Mouse (Mus musculus): ENCODE measurements around the gene Tox2. TPM values are rescaled to one million over a fixed set of nuclear protein-coding genes. Genes with fewer than 3 reads are reported as not detected.

Tox2 gene
- 16.5 and 19.2 TPM in 2 replicates for polyA plus RNA-seq (2014; fragmentation: Nextera tagmentation; extraction: Ambion mirVana)

- WGBS = under 1% methylated on average over 65 of the region's 79 CpGs
- H3K27ac ChIP-seq (ENCODE audit: low read depth, low read length) = no peak within 1 kb of the TSS
- H3K27me3 ChIP-seq (replicated peaks; ENCODE audit: control insufficient read depth, insufficient read depth, low read length) = peaks cover 3% of the 10 kb centered on the region; the same call in 1 of the 2 replicates
- H3K9me3 ChIP-seq (replicated peaks; ENCODE audit: control insufficient read depth, low read length) = peaks cover 6% of the 10 kb centered on the region; the same call in 1 of the 2 replicates
- H3K4me2 ChIP-seq (ENCODE audit: low read length) = peak within 1 kb of the TSS; percentile 81
- ATAC-seq (peak; percentile 86), DNase-seq (ENCODE audit: low spot score) (peak; percentile 78)
- peak within 1 kb of the TSS; percentile 55 for H3K4me3 ChIP-seq (ENCODE audit: low read depth, low read length)
- no peaks in the 10 kb centered on the region for H3K36me3 ChIP-seq (ENCODE audit: control insufficient read depth, insufficient read depth, low read length)
- peaks cover 3% of the 10 kb centered on the region; the same call in 1 of the 2 replicates for H3K4me1 ChIP-seq (ENCODE audit: control insufficient read depth, insufficient read depth, low read length)
- peak within 1 kb of the TSS; percentile 72 for H3K9ac ChIP-seq (ENCODE audit: low read length)
These were observed at the start of gene Tox2 for GRCm38 (mm10) chr2:163202884-163203634. Gene Tox2, plus strand, starts transcription at chr2:163203125.

GRCm38 (mm10) chr2:163154673-163155072 lies 48.3 kb upstream of the Tox2 start:
- ATAC-seq (no peak), DNase-seq (ENCODE audit: low spot score) (no peak)
- H3K4me2 ChIP-seq (ENCODE audit: low read length) = no peak overlapping the region
- no peaks in the 10 kb centered on the region for H3K36me3 ChIP-seq (ENCODE audit: control insufficient read depth, insufficient read depth, low read length)
- no peak overlapping the region for H3K4me3 ChIP-seq (ENCODE audit: low read depth, low read length)
- H3K4me1 ChIP-seq (ENCODE audit: control insufficient read depth, insufficient read depth, low read length) = peaks cover 8% of the 10 kb centered on the region; the same call in 1 of the 2 replicates
- WGBS = 90% methylated on average over 8 of the region's 8 CpGs
- H3K27me3 ChIP-seq (replicated peaks; ENCODE audit: control insufficient read depth, insufficient read depth, low read length) = no peaks in the 10 kb centered on the region
- H3K27ac ChIP-seq (ENCODE audit: low read depth, low read length) = no peak overlapping the region
- H3K9ac ChIP-seq (ENCODE audit: low read length) = no peak overlapping the region
- no peaks in the 10 kb centered on the region for H3K9me3 ChIP-seq (replicated peaks; ENCODE audit: control insufficient read depth, low read length)

GRCm38 (mm10) chr2:163158979-163159378 lies 43.9 kb upstream of the Tox2 start:
- 89% methylated on average over 9 of the region's 9 CpGs for WGBS
- DNase-seq (ENCODE audit: low spot score) (no peak), ATAC-seq (no peak)
- H3K36me3 ChIP-seq (ENCODE audit: control insufficient read depth, insufficient read depth, low read length) = no peaks in the 10 kb centered on the region
- no peak overlapping the region for H3K9ac ChIP-seq (ENCODE audit: low read length)
- H3K4me1 ChIP-seq (ENCODE audit: control insufficient read depth, insufficient read depth, low read length) = no peaks in the 10 kb centered on the region
- H3K4me2 ChIP-seq (ENCODE audit: low read length) = no peak overlapping the region
- no peaks in the 10 kb centered on the region for H3K27me3 ChIP-seq (replicated peaks; ENCODE audit: control insufficient read depth, insufficient read depth, low read length)
- H3K9me3 ChIP-seq (replicated peaks; ENCODE audit: control insufficient read depth, low read length) = no peaks in the 10 kb centered on the region
- no peak overlapping the region for H3K4me3 ChIP-seq (ENCODE audit: low read depth, low read length)
- no peak overlapping the region for H3K27ac ChIP-seq (ENCODE audit: low read depth, low read length)

- no peak overlapping the region for H3K27ac ChIP-seq (ENCODE audit: low read depth, low read length)
- H3K27me3 ChIP-seq (replicated peaks; ENCODE audit: control insufficient read depth, insufficient read depth, low read length) = no peaks in the 10 kb centered on the region
- H3K36me3 ChIP-seq (ENCODE audit: control insufficient read depth, insufficient read depth, low read length) = no peaks in the 10 kb centered on the region
- no peak for DNase-seq (ENCODE audit: low spot score)
- H3K9ac ChIP-seq (ENCODE audit: low read length) = no peak overlapping the region
- H3K4me2 ChIP-seq (ENCODE audit: low read length) = no peak overlapping the region
- no peaks in the 10 kb centered on the region for H3K9me3 ChIP-seq (replicated peaks; ENCODE audit: control insufficient read depth, low read length)
- H3K4me1 ChIP-seq (ENCODE audit: control insufficient read depth, insufficient read depth, low read length) = peaks cover 3% of the 10 kb centered on the region; the same call in 1 of the 2 replicates
- whole genome bisulfite sequencing = 89% methylated on average over 10 of the region's 10 CpGs
- ATAC-seq = no peak
- H3K4me3 ChIP-seq (ENCODE audit: low read depth, low read length) = no peak overlapping the region
These were observed 38.4 kb upstream of the Tox2 start for GRCm38 (mm10) chr2:163164461-163164990.

GRCm38 (mm10) chr2:163166067-163166805 lies 36.7 kb upstream of the Tox2 start:
- H3K27me3 ChIP-seq (replicated peaks; ENCODE audit: control insufficient read depth, insufficient read depth, low read length) = no peaks in the 10 kb centered on the region
- no peak overlapping the region for H3K4me3 ChIP-seq (ENCODE audit: low read depth, low read length)
- no peak overlapping the region for H3K4me2 ChIP-seq (ENCODE audit: low read length)
- no peaks in the 10 kb centered on the region for H3K36me3 ChIP-seq (ENCODE audit: control insufficient read depth, insufficient read depth, low read length)
- no peak overlapping the region for H3K9ac ChIP-seq (ENCODE audit: low read length)
- H3K27ac ChIP-seq (ENCODE audit: low read depth, low read length) = no peak overlapping the region
- 69% methylated on average over 13 of the region's 13 CpGs for WGBS
- no peak for DNase-seq (ENCODE audit: low spot score)
- ATAC-seq = no peak
- no peaks in the 10 kb centered on the region for H3K9me3 ChIP-seq (replicated peaks; ENCODE audit: control insufficient read depth, low read length)
- H3K4me1 ChIP-seq (ENCODE audit: control insufficient read depth, insufficient read depth, low read length) = peaks cover 3% of the 10 kb centered on the region; the same call in 1 of the 2 replicates

- Histone ChIP-seq H3K4me2 (ENCODE audit: low read length) (no peak overlapping the region), H3K9me3 (replicated peaks; ENCODE audit: control insufficient read depth, low read length) (no peaks in the 10 kb centered on the region), H3K36me3 (ENCODE audit: control insufficient read depth, insufficient read depth, low read length) (no peaks in the 10 kb centered on the region), H3K9ac (ENCODE audit: low read length) (no peak overlapping the region), H3K4me3 (ENCODE audit: low read depth, low read length) (no peak overlapping the region), H3K27me3 (replicated peaks; ENCODE audit: control insufficient read depth, insufficient read depth, low read length) (no peaks in the 10 kb centered on the region), H3K4me1 (ENCODE audit: control insufficient read depth, insufficient read depth, low read length) (peaks cover 5% of the 10 kb centered on the region; the same call in 1 of the 2 replicates), H3K27ac (ENCODE audit: low read depth, low read length) (no peak overlapping the region)
- ATAC-seq (no peak), DNase-seq (ENCODE audit: low spot score) (no peak)
- 83% methylated on average over 11 of the region's 11 CpGs for WGBS
These were observed 31.0 kb upstream of the Tox2 start for GRCm38 (mm10) chr2:163171891-163172290.

- WGBS = 31% methylated on average over 7 of the region's 7 CpGs
- Histone ChIP-seq H3K36me3 (ENCODE audit: control insufficient read depth, insufficient read depth, low read length) (no peaks in the 10 kb centered on the region), H3K4me3 (ENCODE audit: low read depth, low read length) (no peak overlapping the region), H3K27ac (ENCODE audit: low read depth, low read length) (no peak overlapping the region), H3K4me2 (ENCODE audit: low read length) (no peak overlapping the region), H3K9ac (ENCODE audit: low read length) (no peak overlapping the region), H3K4me1 (ENCODE audit: control insufficient read depth, insufficient read depth, low read length) (peaks cover 5% of the 10 kb centered on the region; the same call in 1 of the 2 replicates), H3K9me3 (replicated peaks; ENCODE audit: control insufficient read depth, low read length) (no peaks in the 10 kb centered on the region), H3K27me3 (replicated peaks; ENCODE audit: control insufficient read depth, insufficient read depth, low read length) (no peaks in the 10 kb centered on the region)
- ATAC-seq = no peak
- DNase-seq (ENCODE audit: low spot score) = peak; percentile 68
These were observed 28.9 kb upstream of the Tox2 start for GRCm38 (mm10) chr2:163174066-163174465.

- H3K27ac ChIP-seq (ENCODE audit: low read depth, low read length) = no peak overlapping the region
- ATAC-seq (no peak), DNase-seq (ENCODE audit: low spot score) (no peak)
- no peak overlapping the region for H3K9ac ChIP-seq (ENCODE audit: low read length)
- H3K27me3 ChIP-seq (replicated peaks; ENCODE audit: control insufficient read depth, insufficient read depth, low read length) = no peaks in the 10 kb centered on the region
- 90% methylated on average over 7 of the region's 8 CpGs for WGBS
- H3K4me1 ChIP-seq (ENCODE audit: control insufficient read depth, insufficient read depth, low read length) = peaks cover 2% of the 10 kb centered on the region; the same call in 1 of the 2 replicates
- H3K4me3 ChIP-seq (ENCODE audit: low read depth, low read length) = no peak overlapping the region
- no peaks in the 10 kb centered on the region for H3K36me3 ChIP-seq (ENCODE audit: control insufficient read depth, insufficient read depth, low read length)
- no peaks in the 10 kb centered on the region for H3K9me3 ChIP-seq (replicated peaks; ENCODE audit: control insufficient read depth, low read length)
- no peak overlapping the region for H3K4me2 ChIP-seq (ENCODE audit: low read length)
These were observed 27.1 kb upstream of the Tox2 start for GRCm38 (mm10) chr2:163175831-163176230.
